Comparison of ENCODE assay signal across 19 mouse cellular contexts in the genomic region with DNA sequence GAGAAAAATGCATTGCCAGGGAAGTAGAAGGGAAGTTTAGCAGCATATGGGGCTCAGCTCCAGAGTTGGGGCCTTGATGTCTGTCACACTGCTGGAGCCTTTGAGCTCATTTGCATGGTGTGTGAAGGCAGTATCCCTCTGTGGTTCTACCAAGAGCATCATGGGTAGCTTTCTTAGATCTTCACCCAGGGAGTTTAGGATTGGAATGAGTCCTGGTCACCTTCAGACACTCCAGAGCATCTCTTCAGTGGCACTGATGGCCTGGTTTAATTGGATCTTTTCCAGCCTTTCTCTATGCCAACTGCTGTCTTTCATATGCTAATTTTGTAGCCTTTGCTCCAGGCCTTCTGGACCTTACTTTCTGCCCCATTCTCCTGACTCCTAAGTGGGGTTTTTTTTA.
DNase-seq lines count a peak whose midpoint lies in the region; ATAC-seq and TF ChIP-seq lines count a peak whose summit lies in the region.
"Had no signal": no experiment of that assay in that cellular context is flagged by ENCODE, and none has a peak within 500 bp of the region (broad histone marks: within the 10 kb centered on the region; RNA-seq: fewer than 3 reads in every experiment).

No protein-coding gene starts in this region.

- no peak overlapping the region for H3K4me2 ChIP-seq in midbrain, embryonic 14.5 days (ENCODE audit: low read length)
- H3K4me2 ChIP-seq: liver, embryonic 13.5 days; lung, embryonic 15.5 days; neural tube, embryonic 12.5 days had no signal

- no peaks in the 10 kb centered on the region for H3K4me1 ChIP-seq in kidney, adult 2 months (ENCODE audit: control insufficient read depth, insufficient read depth, low read length)
- H3K4me1 ChIP-seq in midbrain, embryonic 14.5 days (ENCODE audit: control insufficient read depth, insufficient read depth, low read length) = peaks cover 9% of the 10 kb centered on the region
- H3K4me1 ChIP-seq: limb, embryonic 10.5 days; liver, embryonic 13.5 days; lung, embryonic 15.5 days; neural tube, embryonic 12.5 days had no signal

- H3K36me3 ChIP-seq in kidney, adult 2 months (ENCODE audit: control insufficient read depth, insufficient read depth, low read length) = no peaks in the 10 kb centered on the region
- no peaks in the 10 kb centered on the region for H3K36me3 ChIP-seq in midbrain, embryonic 14.5 days (ENCODE audit: control insufficient read depth, insufficient read depth, low read length)
- H3K36me3 ChIP-seq: limb, embryonic 10.5 days; liver, embryonic 13.5 days; lung, embryonic 15.5 days; neural tube, embryonic 12.5 days had no signal

- DNase-seq in cerebellum, postnatal 14 days = peak; percentile 9 to 36
- DNase-seq in kidney, adult 2 months = peak; percentile 48
- no peak for DNase-seq in kidney, adult 18-20 months
- peak; percentile 9 for DNase-seq in R1 (ENCODE audit: low read depth, low spot score)
- DNase-seq in midbrain, embryonic 14.5 days = peak; percentile 54
- DNase-seq in adrenal gland, adult 8-10 months = no peak
- DNase-seq: B cell, adult 2 months; gastrocnemius, postnatal 10 days; heart, adult 2 months; liver, embryonic 13.5 days; right cerebral cortex, postnatal 14 days had no signal

- no peak overlapping the region for H3K9ac ChIP-seq in midbrain, embryonic 14.5 days (replicated peaks; ENCODE audit: low read length)
- H3K9ac ChIP-seq: liver, embryonic 13.5 days; lung, embryonic 15.5 days; neural tube, embryonic 12.5 days had no signal

- no peak overlapping the region for H3K27ac ChIP-seq in kidney, adult 2 months (ENCODE audit: insufficient read depth, low read depth, low read length)
- no peak overlapping the region for H3K27ac ChIP-seq in midbrain, embryonic 14.5 days (replicated peaks; ENCODE audit: low read depth, low read length)
- H3K27ac ChIP-seq: heart, adult 2 months; limb, embryonic 10.5 days; liver, embryonic 13.5 days; lung, embryonic 15.5 days; macrophage; neural tube, embryonic 12.5 days had no signal

- ATAC-seq in cerebellum, adult (ENCODE audit: insufficient number of reproducible peaks, low FRiP score, low TSS enrichment) = no peak
- ATAC-seq in midbrain, embryonic 14.5 days (ENCODE audit: low FRiP score, low TSS enrichment) = peak; percentile 11; the same call in 1 of the 2 replicates
- ATAC-seq: intestine, embryonic 16.5 days; Patski had no signal

- TF ChIP-seq POLR2A in kidney, adult 2 months (IDR thresholded peaks at IDR 0.05; ENCODE audit: low read depth, low read length) = no peak

- H3K27me3 ChIP-seq in kidney, adult 2 months (replicated peaks; ENCODE audit: control insufficient read depth, insufficient read depth, low read length) = no peaks in the 10 kb centered on the region
- H3K27me3 ChIP-seq in midbrain, embryonic 14.5 days (ENCODE audit: control insufficient read depth, insufficient read depth, low read length) = no peaks in the 10 kb centered on the region
- H3K27me3 ChIP-seq: liver, embryonic 13.5 days; lung, embryonic 15.5 days; neural tube, embryonic 12.5 days; Patski had no signal

- TF ChIP-seq CTCF in kidney, adult 2 months (conservative IDR thresholded peaks at IDR 0.05; ENCODE audit: insufficient read depth, insufficient read length, low read depth, low read length) = no peak

- no peaks in the 10 kb centered on the region for H3K9me3 ChIP-seq in midbrain, embryonic 14.5 days (ENCODE audit: control insufficient read depth, low read length)
- H3K9me3 ChIP-seq: limb, embryonic 10.5 days; liver, embryonic 13.5 days; lung, embryonic 15.5 days; neural tube, embryonic 12.5 days had no signal

- H3K4me3 ChIP-seq in kidney, adult 2 months (ENCODE audit: insufficient read depth, low read depth, low read length) = no peak overlapping the region
- no peak overlapping the region for H3K4me3 ChIP-seq in midbrain, embryonic 14.5 days (replicated peaks; ENCODE audit: low read depth, low read length)
- H3K4me3 ChIP-seq: erythroblast, embryonic 14.5 days; heart, adult 2 months; limb, embryonic 10.5 days; liver, embryonic 13.5 days; lung, embryonic 15.5 days; neural tube, embryonic 12.5 days had no signal

Comparison
In these comparisons a context has a peak if more than half of its experiments do, and no peak if none do; other contexts are left out.
1. DNase-seq: peak in cerebellum, postnatal 14 days (2 of 2), kidney, adult 2 months (single experiment), R1 (single experiment) and midbrain, embryonic 14.5 days (single experiment); none in kidney, adult 18-20 months (single experiment) and adrenal gland, adult 8-10 months (single experiment).